Mouse (Mus musculus): Measurements from ENCODE around the gene Narfl. TPM values are rescaled to one million over a fixed set of nuclear protein-coding genes. Genes with fewer than 3 reads are reported as not detected.
"Not testable (repeated sequence)": the region's sequence is repeated elsewhere in the genome, so short reads cannot be mapped to it uniquely, and the experiment has no call there.

The Narfl gene
- total RNA-seq, 2 experiments from 2014 or later: 3.5 to 6.2 TPM

- no peak for ATAC-seq (replicated peaks; ENCODE audit: low FRiP score, poor library complexity, severe bottlenecking)
These were observed 22.7 kb downstream of the Narfl start for GRCm38 (mm10) chr17:25796211-25796771.

- ATAC-seq (replicated peaks; ENCODE audit: low FRiP score, poor library complexity, severe bottlenecking): peak; percentile 83
These were observed 23.4 kb downstream of the Narfl start, which contains the start of gene Metrn for GRCm38 (mm10) chr17:25796951-25797369. TSS of gene Metrn (minus strand) at chr17:25797136.

- peak; percentile 74 for ATAC-seq (replicated peaks; ENCODE audit: low FRiP score, poor library complexity, severe bottlenecking)
These were observed 27.5 kb downstream of the Narfl start for GRCm38 (mm10) chr17:25801029-25801428.

GRCm38 (mm10) chr17:25802825-25803517 is 29.4 kb downstream of the Narfl start:
- no peak for ATAC-seq (replicated peaks; ENCODE audit: low FRiP score, poor library complexity, severe bottlenecking)

- ATAC-seq (replicated peaks; ENCODE audit: low FRiP score, poor library complexity, severe bottlenecking): no peak
These were observed 32.9 kb downstream of the Narfl start for GRCm38 (mm10) chr17:25806507-25806906.

GRCm38 (mm10) chr17:25807452-25807851 is 33.9 kb downstream of the Narfl start:
- ATAC-seq (replicated peaks; ENCODE audit: low FRiP score, poor library complexity, severe bottlenecking): not testable (repeated sequence)

GRCm38 (mm10) chr17:25808028-25808427 is 34.5 kb downstream of the Narfl start:
- no peak for ATAC-seq (replicated peaks; ENCODE audit: low FRiP score, poor library complexity, severe bottlenecking)

GRCm38 (mm10) chr17:25808789-25809605 is 35.4 kb downstream of the Narfl start, which contains the start of gene Fbxl16:
TSS of gene Fbxl16 (plus strand) at chr17:25809085.
- ATAC-seq (replicated peaks; ENCODE audit: low FRiP score, poor library complexity, severe bottlenecking): no peak

GRCm38 (mm10) chr17:25809606-25810340 is 36.2 kb downstream of the Narfl start:
- ATAC-seq (replicated peaks; ENCODE audit: low FRiP score, poor library complexity, severe bottlenecking): no peak

- ATAC-seq (replicated peaks; ENCODE audit: low FRiP score, poor library complexity, severe bottlenecking): no peak
These were observed 37.3 kb downstream of the Narfl start for GRCm38 (mm10) chr17:25810890-25811289.

GRCm38 (mm10) chr17:25813471-25813870 is 39.9 kb downstream of the Narfl start:
- ATAC-seq (replicated peaks; ENCODE audit: low FRiP score, poor library complexity, severe bottlenecking): 0 out of 2 replicates have a peak, but pooled peaks have one; percentile 38

- ATAC-seq (replicated peaks; ENCODE audit: low FRiP score, poor library complexity, severe bottlenecking): no peak
These were observed 44.1 kb downstream of the Narfl start for GRCm38 (mm10) chr17:25817662-25818061.

- ATAC-seq (replicated peaks; ENCODE audit: low FRiP score, poor library complexity, severe bottlenecking): peak; percentile 58
These were observed 45.5 kb downstream of the Narfl start for GRCm38 (mm10) chr17:25818851-25819780.

GRCm38 (mm10) chr17:25823452-25823851 is 49.9 kb downstream of the Narfl start, which contains the start of gene Wdr24:
TSS of gene Wdr24 (plus strand) at chr17:25823627.
- peak; percentile 89 for ATAC-seq (replicated peaks; ENCODE audit: low FRiP score, poor library complexity, severe bottlenecking)

GRCm38 (mm10) chr17:25824362-25825142 is 51.0 kb downstream of the Narfl start:
- no peak for ATAC-seq (replicated peaks; ENCODE audit: low FRiP score, poor library complexity, severe bottlenecking)

GRCm38 (mm10) chr17:25825311-25825710 is 51.7 kb downstream of the Narfl start:
- no peak for ATAC-seq (replicated peaks; ENCODE audit: low FRiP score, poor library complexity, severe bottlenecking)

- ATAC-seq (replicated peaks; ENCODE audit: low FRiP score, poor library complexity, severe bottlenecking): no peak
These were observed 52.5 kb downstream of the Narfl start for GRCm38 (mm10) chr17:25825984-25826570.

- ATAC-seq (replicated peaks; ENCODE audit: low FRiP score, poor library complexity, severe bottlenecking): no peak
These were observed 53.4 kb downstream of the Narfl start for GRCm38 (mm10) chr17:25827011-25827410.
